Mouse (Mus musculus): Measurements from ENCODE around the gene Gabbr1.

The Gabbr1 gene

GRCm38 (mm10) chr17:37047332-37047976 lies 1.7 kb downstream of the Gabbr1 start:
- H3K36me3 ChIP-seq (ENCODE audit: insufficient read depth, low read length): peaks cover 40% of the 10 kb centered on the region
- peak overlapping the region; percentile 95 for H3K4me3 ChIP-seq (replicated peaks; ENCODE audit: low read length)
- H3K9me3 ChIP-seq (ENCODE audit: low read length): no peaks in the 10 kb centered on the region
- no peak for TF ChIP-seq CTCF (conservative IDR thresholded peaks at IDR 0.05; ENCODE audit: low read length)
- no peak for TF ChIP-seq POU5F1 (IDR thresholded peaks at IDR 0.05; ENCODE audit: borderline replicate concordance, low read length)
- TF ChIP-seq NANOG (IDR thresholded peaks at IDR 0.05; ENCODE audit: borderline replicate concordance, low read length): no peak
- H3K4me1 ChIP-seq (replicated peaks; ENCODE audit: low read depth, low read length): peaks cover 76% of the 10 kb centered on the region
- H3K27me3 ChIP-seq (ENCODE audit: insufficient read depth, low read length): 0 out of 2 replicates have a peak, but pooled peaks cover 2% of the 10 kb centered on the region

- Histone ChIP-seq H3K4me3 (replicated peaks; ENCODE audit: low read length) (peak overlapping the region; percentile 95), H3K4me1 (replicated peaks; ENCODE audit: low read depth, low read length) (peaks cover 81% of the 10 kb centered on the region), H3K9me3 (ENCODE audit: low read length) (no peaks in the 10 kb centered on the region), H3K27me3 (ENCODE audit: insufficient read depth, low read length) (0 out of 2 replicates have a peak, but pooled peaks cover 2% of the 10 kb centered on the region), H3K36me3 (ENCODE audit: insufficient read depth, low read length) (peaks cover 45% of the 10 kb centered on the region)
- no peak for TF ChIP-seq POU5F1 (IDR thresholded peaks at IDR 0.05; ENCODE audit: borderline replicate concordance, low read length)
- no peak for TF ChIP-seq CTCF (conservative IDR thresholded peaks at IDR 0.05; ENCODE audit: low read length)
- no peak for TF ChIP-seq NANOG (IDR thresholded peaks at IDR 0.05; ENCODE audit: borderline replicate concordance, low read length)
Measured at GRCm38 (mm10) chr17:37047981-37048380, 2.2 kb downstream of the Gabbr1 start.

- Histone ChIP-seq H3K27me3 (ENCODE audit: insufficient read depth, low read length) (0 out of 2 replicates have a peak, but pooled peaks cover 2% of the 10 kb centered on the region), H3K36me3 (ENCODE audit: insufficient read depth, low read length) (peaks cover 49% of the 10 kb centered on the region), H3K4me1 (replicated peaks; ENCODE audit: low read depth, low read length) (peaks cover 84% of the 10 kb centered on the region), H3K4me3 (replicated peaks; ENCODE audit: low read length) (peak overlapping the region; percentile 95), H3K9me3 (ENCODE audit: low read length) (no peaks in the 10 kb centered on the region)
- TF ChIP-seq CTCF (conservative IDR thresholded peaks at IDR 0.05; ENCODE audit: low read length) (no peak), NANOG (IDR thresholded peaks at IDR 0.05; ENCODE audit: borderline replicate concordance, low read length) (no peak), POU5F1 (IDR thresholded peaks at IDR 0.05; ENCODE audit: borderline replicate concordance, low read length) (no peak)
Measured at GRCm38 (mm10) chr17:37048383-37048782, 2.6 kb downstream of the Gabbr1 start.

- Histone ChIP-seq H3K9me3 (ENCODE audit: low read length) (no peaks in the 10 kb centered on the region), H3K4me1 (replicated peaks; ENCODE audit: low read depth, low read length) (peaks cover 81% of the 10 kb centered on the region), H3K4me3 (replicated peaks; ENCODE audit: low read length) (peak overlapping the region; percentile 80), H3K27me3 (ENCODE audit: insufficient read depth, low read length) (0 out of 2 replicates have a peak, but pooled peaks cover 2% of the 10 kb centered on the region), H3K36me3 (ENCODE audit: insufficient read depth, low read length) (peaks cover 63% of the 10 kb centered on the region)
- TF ChIP-seq POU5F1 (IDR thresholded peaks at IDR 0.05; ENCODE audit: borderline replicate concordance, low read length): no peak
- TF ChIP-seq CTCF (conservative IDR thresholded peaks at IDR 0.05; ENCODE audit: low read length): peak; percentile 43
Measured at GRCm38 (mm10) chr17:37049570-37050310, 4.0 kb downstream of the Gabbr1 start.

- Histone ChIP-seq H3K4me3 (replicated peaks; ENCODE audit: low read length) (peak overlapping the region; percentile 80), H3K36me3 (ENCODE audit: insufficient read depth, low read length) (peaks cover 69% of the 10 kb centered on the region), H3K9me3 (ENCODE audit: low read length) (no peaks in the 10 kb centered on the region), H3K4me1 (replicated peaks; ENCODE audit: low read depth, low read length) (peaks cover 81% of the 10 kb centered on the region), H3K27me3 (ENCODE audit: insufficient read depth, low read length) (0 out of 2 replicates have a peak, but pooled peaks cover 2% of the 10 kb centered on the region)
- TF ChIP-seq NANOG (IDR thresholded peaks at IDR 0.05; ENCODE audit: borderline replicate concordance, low read length): no peak
- no peak for TF ChIP-seq POU5F1 (IDR thresholded peaks at IDR 0.05; ENCODE audit: borderline replicate concordance, low read length)
- no peak for TF ChIP-seq CTCF (conservative IDR thresholded peaks at IDR 0.05; ENCODE audit: low read length)
Measured at GRCm38 (mm10) chr17:37050399-37050798, 4.6 kb downstream of the Gabbr1 start.

GRCm38 (mm10) chr17:37050876-37051275 lies 5.1 kb downstream of the Gabbr1 start:
- TF ChIP-seq POU5F1 (IDR thresholded peaks at IDR 0.05; ENCODE audit: borderline replicate concordance, low read length): no peak
- no peak for TF ChIP-seq NANOG (IDR thresholded peaks at IDR 0.05; ENCODE audit: borderline replicate concordance, low read length)
- TF ChIP-seq CTCF (conservative IDR thresholded peaks at IDR 0.05; ENCODE audit: low read length): no peak
- peaks cover 85% of the 10 kb centered on the region for H3K4me1 ChIP-seq (replicated peaks; ENCODE audit: low read depth, low read length)
- no peaks in the 10 kb centered on the region for H3K9me3 ChIP-seq (ENCODE audit: low read length)
- H3K27me3 ChIP-seq (ENCODE audit: insufficient read depth, low read length): 0 out of 2 replicates have a peak, but pooled peaks cover 2% of the 10 kb centered on the region
- H3K4me3 ChIP-seq (replicated peaks; ENCODE audit: low read length): peak overlapping the region; percentile 80
- H3K36me3 ChIP-seq (ENCODE audit: insufficient read depth, low read length): peaks cover 74% of the 10 kb centered on the region

GRCm38 (mm10) chr17:37051745-37052144 lies 6.0 kb downstream of the Gabbr1 start:
- Histone ChIP-seq H3K4me3 (replicated peaks; ENCODE audit: low read length) (0 out of 2 replicates have a peak overlapping the region, but pooled peaks have one; percentile 80), H3K27me3 (ENCODE audit: insufficient read depth, low read length) (0 out of 2 replicates have a peak, but pooled peaks cover 2% of the 10 kb centered on the region), H3K36me3 (ENCODE audit: insufficient read depth, low read length) (peaks cover 83% of the 10 kb centered on the region), H3K9me3 (ENCODE audit: low read length) (no peaks in the 10 kb centered on the region), H3K4me1 (replicated peaks; ENCODE audit: low read depth, low read length) (peaks cover 92% of the 10 kb centered on the region)
- TF ChIP-seq NANOG (IDR thresholded peaks at IDR 0.05; ENCODE audit: borderline replicate concordance, low read length) (no peak), POU5F1 (IDR thresholded peaks at IDR 0.05; ENCODE audit: borderline replicate concordance, low read length) (no peak), CTCF (conservative IDR thresholded peaks at IDR 0.05; ENCODE audit: low read length) (no peak)

GRCm38 (mm10) chr17:37056957-37057356 lies 11.2 kb downstream of the Gabbr1 start:
- Histone ChIP-seq H3K4me3 (replicated peaks; ENCODE audit: low read length) (no peak overlapping the region), H3K36me3 (ENCODE audit: insufficient read depth, low read length) (peaks cover 100% of the 10 kb centered on the region), H3K9me3 (ENCODE audit: low read length) (no peaks in the 10 kb centered on the region), H3K4me1 (replicated peaks; ENCODE audit: low read depth, low read length) (peaks cover 60% of the 10 kb centered on the region), H3K27me3 (ENCODE audit: insufficient read depth, low read length) (no peaks in the 10 kb centered on the region)
- TF ChIP-seq POU5F1 (IDR thresholded peaks at IDR 0.05; ENCODE audit: borderline replicate concordance, low read length) (no peak), NANOG (IDR thresholded peaks at IDR 0.05; ENCODE audit: borderline replicate concordance, low read length) (no peak), CTCF (conservative IDR thresholded peaks at IDR 0.05; ENCODE audit: low read length) (no peak)
